Mouse (Mus musculus): ENCODE results near the gene Arhgap11a. TPM values are rescaled to one million over a fixed set of nuclear protein-coding genes. Genes with fewer than 3 reads are reported as not detected.

Arhgap11a gene
- total and polyA plus RNA-seq, 3 experiments = 24.3 to 43.1 (median 29.7) TPM

- H3K4me3 ChIP-seq (ENCODE audit: control insufficient read depth in 1 of 2, insufficient read depth in 1 of 2, low read depth in 2 of 2, low read length in 2 of 2) = no peak overlapping the region
- no peak for DNase-seq (ENCODE audit: low read depth, low spot score)
- peaks cover 0 to 5% of the 10 kb centered on the region in 2 experiments; a peak in 3 of 4 replicates for H3K4me1 ChIP-seq (ENCODE audit: control insufficient read depth in 1 of 2, insufficient read depth in 2 of 2, low read length in 2 of 2)
- peaks cover 0 to 3% of the 10 kb centered on the region in 2 experiments; a peak in 1 of 4 replicates for H3K36me3 ChIP-seq (ENCODE audit: control insufficient read depth in 1 of 2, insufficient read depth in 2 of 2, low read length in 2 of 2)
- H3K27ac ChIP-seq (ENCODE audit: control insufficient read depth, low read depth, low read length) = no peak overlapping the region
- no peak overlapping the region for H3K9ac ChIP-seq (ENCODE audit: control insufficient read depth, low read depth, low read length, poor library complexity, severe bottlenecking)
- H3K9me3 ChIP-seq (replicated peaks; ENCODE audit: insufficient read depth, low read length) = no peaks in the 10 kb centered on the region
- TF ChIP-seq ETS1 (IDR thresholded peaks at IDR 0.05; ENCODE audit: low read depth, low read length) (no peak), NRF1 (IDR thresholded peaks at IDR 0.05; ENCODE audit: insufficient read depth, low read depth, low read length, poor library complexity, severe bottlenecking) (no peak), GABPA (IDR thresholded peaks at IDR 0.05; ENCODE audit: low read depth, low read length) (no peak), JUND (IDR thresholded peaks at IDR 0.05; ENCODE audit: low read depth, low read length) (no peak), POLR2AphosphoS5 (IDR thresholded peaks at IDR 0.05; ENCODE audit: borderline replicate concordance, low read depth, low read length) (no peak), SMC3 (IDR thresholded peaks at IDR 0.05; ENCODE audit: low read depth, low read length) (no peak), HCFC1 (IDR thresholded peaks at IDR 0.05; ENCODE audit: low read depth, low read length) (no peak), MYB (IDR thresholded peaks at IDR 0.05; ENCODE audit: low read depth, low read length) (no peak), USF1 (IDR thresholded peaks at IDR 0.05; ENCODE audit: low read depth, low read length) (no peak), POLR2AphosphoS2 (IDR thresholded peaks at IDR 0.05; ENCODE audit: low read length) (no peak), SIN3A (IDR thresholded peaks at IDR 0.05; ENCODE audit: low read length) (no peak), CHD2 (IDR thresholded peaks at IDR 0.05; ENCODE audit: low read length) (no peak)
- no peaks in the 10 kb centered on the region for H3K27me3 ChIP-seq (ENCODE audit: control insufficient read depth in 1 of 2, insufficient read depth in 2 of 2, low read length in 2 of 2)
- no peaks in the 10 kb centered on the region for H3K79me2 ChIP-seq (ENCODE audit: control insufficient read depth, insufficient read depth, low read length, poor library complexity)
These were observed 27.2 kb downstream of the Arhgap11a start for GRCm38 (mm10) chr2:113821176-113821734.

GRCm38 (mm10) chr2:113820117-113820516, 28.3 kb downstream of the Arhgap11a start:
- H3K27me3 ChIP-seq (ENCODE audit: control insufficient read depth in 1 of 2, insufficient read depth in 2 of 2, low read length in 2 of 2) = no peaks in the 10 kb centered on the region
- H3K4me1 ChIP-seq (ENCODE audit: control insufficient read depth in 1 of 2, insufficient read depth in 2 of 2, low read length in 2 of 2) = no peaks in the 10 kb centered on the region
- no peaks in the 10 kb centered on the region for H3K36me3 ChIP-seq (ENCODE audit: control insufficient read depth in 1 of 2, insufficient read depth in 2 of 2, low read length in 2 of 2)
- DNase-seq (ENCODE audit: low read depth, low spot score) = no peak
- no peak overlapping the region for H3K9ac ChIP-seq (ENCODE audit: control insufficient read depth, low read depth, low read length, poor library complexity, severe bottlenecking)
- no peaks in the 10 kb centered on the region for H3K9me3 ChIP-seq (replicated peaks; ENCODE audit: insufficient read depth, low read length)
- no peaks in the 10 kb centered on the region for H3K79me2 ChIP-seq (ENCODE audit: control insufficient read depth, insufficient read depth, low read length, poor library complexity)
- H3K27ac ChIP-seq (ENCODE audit: control insufficient read depth, low read depth, low read length) = no peak overlapping the region
- no peak overlapping the region for H3K4me3 ChIP-seq (ENCODE audit: control insufficient read depth in 1 of 2, insufficient read depth in 1 of 2, low read depth in 2 of 2, low read length in 2 of 2)
- no peak for TF ChIP-seq SIN3A (IDR thresholded peaks at IDR 0.05; ENCODE audit: low read length)
- TF ChIP-seq NELFE (IDR thresholded peaks at IDR 0.05; ENCODE audit: low read depth, low read length) = no peak
- TF ChIP-seq SMC3 (IDR thresholded peaks at IDR 0.05; ENCODE audit: low read depth, low read length) = no peak
- no peak for TF ChIP-seq USF2 (IDR thresholded peaks at IDR 0.05; ENCODE audit: borderline replicate concordance in 1 of 2, insufficient read depth in 1 of 2, low read depth in 1 of 2, low read length in 2 of 2)
- TF ChIP-seq TBP (IDR thresholded peaks at IDR 0.05; ENCODE audit: low read depth, low read length) = no peak
- no peak for TF ChIP-seq MYB (IDR thresholded peaks at IDR 0.05; ENCODE audit: low read depth, low read length)
- TF ChIP-seq E2F4 (IDR thresholded peaks at IDR 0.05; ENCODE audit: borderline replicate concordance, low read depth, low read length) = no peak
- TF ChIP-seq CHD2 (IDR thresholded peaks at IDR 0.05; ENCODE audit: low read length) = no peak
- no peak for TF ChIP-seq MAFK (IDR thresholded peaks at IDR 0.05; ENCODE audit: borderline replicate concordance, low read depth, low read length)
- no peak for TF ChIP-seq ZKSCAN1 (IDR thresholded peaks at IDR 0.05; ENCODE audit: low read depth, low read length)
- no peak for TF ChIP-seq POLR2AphosphoS5 (IDR thresholded peaks at IDR 0.05; ENCODE audit: borderline replicate concordance, low read depth, low read length)
- no peak for TF ChIP-seq ZNF384 (IDR thresholded peaks at IDR 0.05; ENCODE audit: low read depth, low read length)
- no peak for TF ChIP-seq ELF1 (IDR thresholded peaks at IDR 0.05; ENCODE audit: low read depth, low read length)
- TF ChIP-seq MEF2A (IDR thresholded peaks at IDR 0.05; ENCODE audit: extremely low read depth, insufficient replicate concordance, low read depth, low read length, poor library complexity, severe bottlenecking) = no peak
- TF ChIP-seq USF1 (IDR thresholded peaks at IDR 0.05; ENCODE audit: low read depth, low read length) = no peak
- TF ChIP-seq UBTF (IDR thresholded peaks at IDR 0.05; ENCODE audit: borderline replicate concordance, insufficient read depth, low read depth, low read length) = no peak
